Mouse (Mus musculus) liver, postnatal 0 days (tissue): ENCODE data around the gene Mtcl1. TPM values are rescaled to one million over a fixed set of nuclear protein-coding genes. Genes with fewer than 3 reads are reported as not detected.

Experiments
- ATAC-seq: fragments of 200-750 bp; cut with Nextera tagmentation; 2 replicates; pipeline ENCODE4 v1.8.0; 2017; ENCODE audit warnings: mild to moderate bottlenecking, moderate library complexity
- DNase-seq: peaks from one replicate; pipeline ENCODE4 v3.0.0-alpha.2; 2016
- H3K27ac ChIP-seq: fragments of 300-500 bp; sonication (generic); 2 replicates; pipeline ENCODE4 v1.5.1; 2014; ENCODE audit warnings: antibody characterized with exemption, moderate library complexity, mild to moderate bottlenecking, low read depth
- H3K27me3 ChIP-seq: fragments of 300-500 bp; sonication (generic); 2 replicates; pipeline ENCODE4 v1.6.1; 2014; ENCODE audit warnings: low read length, control low read depth, mixed read lengths; ENCODE audit not compliant: insufficient read depth
- H3K36me3 ChIP-seq: fragments of 300-500 bp; sonication (generic); replicated peaks from 2 replicates; pipeline ENCODE4 v1.6.1; 2014; ENCODE audit warnings: mild to moderate bottlenecking, control low read depth, low read length, moderate library complexity, mixed read lengths; ENCODE audit not compliant: insufficient read depth
- H3K4me1 ChIP-seq: fragments of 300-500 bp; sonication (generic); 2 replicates; pipeline ENCODE4 v1.6.1; 2014; ENCODE audit warnings: antibody characterized with exemption, mild to moderate bottlenecking, control low read depth; ENCODE audit not compliant: insufficient read depth
- H3K4me2 ChIP-seq: fragments of 300-500 bp; sonication (generic); 2 replicates; pipeline ENCODE4 v1.6.1; 2014; ENCODE audit warnings: low read depth, mild to moderate bottlenecking, low read length, moderate library complexity, mixed read lengths
- H3K4me3 ChIP-seq: fragments of 300-500 bp; sonication (generic); 2 replicates; pipeline ENCODE4 v1.5.1; 2014; ENCODE audit warnings: low read depth, low read length
- H3K9ac ChIP-seq: fragments of 300-500 bp; sonication (generic); replicated peaks from 2 replicates; pipeline ENCODE4 v1.6.1; 2014; ENCODE audit warnings: mild to moderate bottlenecking, moderate library complexity
- H3K9me3 ChIP-seq: fragments of 300-500 bp; sonication (generic); 2 replicates; pipeline ENCODE4 v1.6.1; 2016; ENCODE audit warnings: mild to moderate bottlenecking, control low read depth, low read length, mixed read lengths
- CTCF ChIP-seq: sonication (generic); IDR thresholded peaks from 2 replicates; pipeline ENCODE4 v1.5.1; 2016; ENCODE audit warnings: antibody characterized with exemption, low read depth
- EP300 ChIP-seq: IDR thresholded peaks from 2 replicates; pipeline ENCODE4 v1.6.1; 2016; ENCODE audit warnings: antibody characterized with exemption, low read depth, mild to moderate bottlenecking
- WGBS: fragments of 180-500 bp; shearing (Covaris S2); extraction: QIAGEN DNeasy Blood & Tissue Kit; methylation state at CpG from one replicate; pipeline ENCODE4 v1.1.7; 2014; ENCODE audit not compliant: insufficient replicate concordance; 5-methylcytosine and 5-hydroxymethylcytosine counted together
- polyA plus RNA-seq: library from polyadenylated mRNA; unstranded; fragments of >200 nt; fragmentation: Nextera tagmentation; extraction: Ambion mirVana; gene quantifications from 2 replicates; pipeline ENCODE4 v1.2.1, GENCODE M21; 2015

The Mtcl1 gene
- polyA plus RNA-seq, 1 experiment from 2014 or later: 0.14 TPM

GRCm38 (mm10) chr17:66479311-66479710 is 29.8 kb upstream of the Mtcl1 start:
- H3K4me2 ChIP-seq: peak overlapping the region; percentile 60
- no peaks in the 10 kb centered on the region for H3K36me3 ChIP-seq
- H3K9me3 ChIP-seq: no peaks in the 10 kb centered on the region
- no peak for TF ChIP-seq CTCF
- no peak for TF ChIP-seq EP300
- WGBS: 13% methylated on average over 13 of the region's 13 CpGs
- H3K9ac ChIP-seq: no peak overlapping the region
- no peak for ATAC-seq
- peaks cover 19% of the 10 kb centered on the region; the same call in 1 of the 2 replicates for H3K27me3 ChIP-seq
- peak overlapping the region; percentile 18; the same call in 1 of the 2 replicates for H3K4me3 ChIP-seq
- H3K27ac ChIP-seq: no peak overlapping the region
- 0 out of 2 replicates have a peak, but pooled peaks cover 3% of the 10 kb centered on the region for H3K4me1 ChIP-seq
- no peak for DNase-seq

- Histone ChIP-seq H3K9me3 (no peaks in the 10 kb centered on the region), H3K4me2 (no peak overlapping the region), H3K27me3 (no peaks in the 10 kb centered on the region), H3K4me3 (no peak overlapping the region), H3K9ac (no peak overlapping the region), H3K4me1 (no peaks in the 10 kb centered on the region), H3K27ac (no peak overlapping the region), H3K36me3 (no peaks in the 10 kb centered on the region)
- no peak for DNase-seq
- 71% methylated on average over 1 of the region's 1 CpGs for WGBS
- ATAC-seq: no peak
- TF ChIP-seq CTCF: no peak
- TF ChIP-seq EP300: no peak
These were observed 23.7 kb upstream of the Mtcl1 start for GRCm38 (mm10) chr17:66473205-66473604.

- Histone ChIP-seq H3K9me3 (no peaks in the 10 kb centered on the region), H3K36me3 (no peaks in the 10 kb centered on the region), H3K9ac (no peak overlapping the region), H3K4me1 (no peaks in the 10 kb centered on the region), H3K27ac (no peak overlapping the region), H3K4me2 (no peak overlapping the region), H3K27me3 (no peaks in the 10 kb centered on the region), H3K4me3 (no peak overlapping the region)
- ATAC-seq: no peak
- no peak for DNase-seq
- TF ChIP-seq EP300: no peak
- TF ChIP-seq CTCF: no peak
- 54% methylated on average over 5 of the region's 5 CpGs for WGBS
These were observed 22.2 kb upstream of the Mtcl1 start for GRCm38 (mm10) chr17:66471775-66472174.

GRCm38 (mm10) chr17:66471252-66471651 is 21.7 kb upstream of the Mtcl1 start:
- ATAC-seq: no peak
- no peaks in the 10 kb centered on the region for H3K27me3 ChIP-seq
- no peak overlapping the region for H3K27ac ChIP-seq
- no peaks in the 10 kb centered on the region for H3K4me1 ChIP-seq
- H3K4me3 ChIP-seq: no peak overlapping the region
- DNase-seq: no peak
- 49% methylated on average over 4 of the region's 4 CpGs for WGBS
- no peak overlapping the region for H3K9ac ChIP-seq
- no peaks in the 10 kb centered on the region for H3K36me3 ChIP-seq
- no peaks in the 10 kb centered on the region for H3K9me3 ChIP-seq
- H3K4me2 ChIP-seq: no peak overlapping the region
- TF ChIP-seq CTCF (no peak), EP300 (no peak)

GRCm38 (mm10) chr17:66470020-66470419 is 20.5 kb upstream of the Mtcl1 start:
- Histone ChIP-seq H3K27me3 (no peaks in the 10 kb centered on the region), H3K4me2 (no peak overlapping the region), H3K36me3 (no peaks in the 10 kb centered on the region), H3K9me3 (no peaks in the 10 kb centered on the region), H3K4me1 (no peaks in the 10 kb centered on the region), H3K9ac (no peak overlapping the region), H3K4me3 (no peak overlapping the region), H3K27ac (no peak overlapping the region)
- WGBS: 44% methylated on average over 8 of the region's 8 CpGs
- DNase-seq: no peak
- ATAC-seq: no peak
- no peak for TF ChIP-seq EP300
- TF ChIP-seq CTCF: no peak

GRCm38 (mm10) chr17:66457278-66457677 is 7.7 kb upstream of the Mtcl1 start:
- H3K36me3 ChIP-seq: no peaks in the 10 kb centered on the region
- WGBS: 88% methylated on average over 1 of the region's 1 CpGs
- no peak overlapping the region for H3K9ac ChIP-seq
- no peak overlapping the region for H3K4me3 ChIP-seq
- TF ChIP-seq EP300: no peak
- no peak for TF ChIP-seq CTCF
- H3K27me3 ChIP-seq: peaks cover 4% of the 10 kb centered on the region; the same call in 1 of the 2 replicates
- ATAC-seq: no peak
- H3K27ac ChIP-seq: no peak overlapping the region
- no peaks in the 10 kb centered on the region for H3K9me3 ChIP-seq
- no peak overlapping the region for H3K4me2 ChIP-seq
- no peaks in the 10 kb centered on the region for H3K4me1 ChIP-seq
- no peak for DNase-seq

GRCm38 (mm10) chr17:66451143-66451542 is 1.6 kb upstream of the Mtcl1 start:
- 3% methylated on average over 11 of the region's 11 CpGs for WGBS
- H3K4me2 ChIP-seq: no peak overlapping the region
- no peak overlapping the region for H3K9ac ChIP-seq
- peaks cover 9% of the 10 kb centered on the region; the same call in 1 of the 2 replicates for H3K4me1 ChIP-seq
- H3K4me3 ChIP-seq: no peak overlapping the region
- H3K36me3 ChIP-seq: no peaks in the 10 kb centered on the region
- peaks cover 62% of the 10 kb centered on the region for H3K27me3 ChIP-seq
- no peaks in the 10 kb centered on the region for H3K9me3 ChIP-seq
- H3K27ac ChIP-seq: no peak overlapping the region
- ATAC-seq (no peak), DNase-seq (peak; percentile 80)
- TF ChIP-seq EP300 (no peak), CTCF (peak; percentile 79)
